Mouse (Mus musculus): ENCODE measurements around the gene Nkx6-1.
A peak's percentile ranks its signal among the peaks of the same experiment; 100 is the strongest.

Gene Nkx6-1

DNA sequence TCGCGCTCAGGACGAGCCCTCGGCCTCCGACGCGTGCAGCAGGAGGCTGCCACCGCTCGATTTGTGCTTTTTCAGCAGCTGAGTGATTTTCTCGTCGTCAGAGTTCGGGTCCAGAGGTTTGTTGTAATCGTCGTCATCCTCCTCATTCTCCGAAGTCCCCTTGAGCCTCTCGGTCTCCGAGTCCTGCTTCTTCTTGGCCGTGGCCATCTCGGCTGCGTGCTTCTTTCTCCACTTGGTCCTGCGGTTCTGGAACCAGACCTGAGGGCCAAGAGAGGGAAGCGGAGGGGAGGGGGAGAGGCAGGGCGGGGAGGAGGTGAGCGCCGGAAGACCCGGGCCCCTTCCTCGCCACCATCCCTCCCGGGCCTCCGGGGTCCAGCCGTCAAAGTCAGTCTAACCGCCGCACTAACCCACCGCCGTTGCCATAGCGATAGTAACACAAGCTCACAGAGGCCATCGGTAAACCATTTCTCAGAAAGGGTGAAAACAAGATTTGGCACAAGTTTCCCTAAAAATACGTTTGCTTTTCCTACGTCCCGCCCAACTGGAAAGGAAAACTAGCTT lies 5.3 kb downstream of the Nkx6-1 start:
- DNase-seq (ENCODE audit: low read depth, low spot score) = peak; percentile 78

GRCm38 (mm10) chr5:101658984-101659290 lies 5.9 kb downstream of the Nkx6-1 start:
- no peak for DNase-seq (ENCODE audit: low read depth, low spot score)

GRCm38 (mm10) chr5:101658188-101658983 lies 6.4 kb downstream of the Nkx6-1 start:
- peak; percentile 58 for DNase-seq (ENCODE audit: low read depth, low spot score)

DNA sequence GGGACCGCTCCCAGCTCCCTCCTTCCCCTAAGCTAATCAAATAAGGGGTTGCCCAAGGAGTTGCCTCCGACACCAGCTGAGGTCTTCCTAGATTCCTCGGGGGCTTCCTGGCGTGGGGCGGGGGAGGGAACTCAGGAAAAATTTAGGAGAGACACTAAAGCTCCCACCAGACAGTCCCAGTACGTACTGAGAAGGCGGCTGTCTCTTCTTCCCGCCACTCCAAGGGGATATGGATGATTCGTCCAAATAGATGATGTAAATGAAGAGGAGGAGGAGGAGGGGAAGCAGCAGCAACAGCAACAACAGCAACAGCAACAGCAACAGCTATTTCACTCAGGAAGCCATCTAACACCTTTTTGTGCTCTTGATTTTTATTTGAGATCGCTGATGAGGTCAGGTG lies 7.1 kb downstream of the Nkx6-1 start:
- DNase-seq (ENCODE audit: low read depth, low spot score) = peak; percentile 39

- no peak for DNase-seq (ENCODE audit: low read depth, low spot score)
Measured at GRCm38 (mm10) chr5:101656107-101656506, 8.7 kb downstream of the Nkx6-1 start.

GRCm38 (mm10) chr5:101655418-101655817 lies 9.4 kb downstream of the Nkx6-1 start:
- DNase-seq (ENCODE audit: low read depth, low spot score) = no peak

- DNase-seq (ENCODE audit: low read depth, low spot score) = peak; percentile 52
Measured at GRCm38 (mm10) chr5:101647726-101648686, 16.8 kb downstream of the Nkx6-1 start.

- DNase-seq (ENCODE audit: low read depth, low spot score) = no peak
Measured at GRCm38 (mm10) chr5:101646961-101647575, 17.7 kb downstream of the Nkx6-1 start.

DNA sequence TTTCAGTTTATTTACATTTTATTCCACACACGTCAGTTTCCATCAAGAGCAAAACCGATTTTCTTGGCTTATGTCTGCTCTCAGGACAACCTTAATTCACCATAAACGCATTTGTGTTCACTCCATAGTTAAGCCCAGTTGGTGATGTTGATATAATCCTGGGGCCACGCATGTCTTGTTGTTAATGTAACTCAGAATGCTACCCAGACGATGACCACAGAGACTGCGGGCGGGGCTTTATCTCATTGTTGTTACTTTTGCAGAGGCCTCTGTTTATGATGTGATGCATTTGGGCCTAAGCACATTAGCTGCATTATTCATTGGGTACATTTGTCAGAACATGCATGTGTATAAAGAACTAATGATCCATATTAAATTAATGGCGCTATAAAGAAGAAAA lies 19.7 kb downstream of the Nkx6-1 start:
- DNase-seq (ENCODE audit: low read depth, low spot score) = no peak

GRCm38 (mm10) chr5:101638101-101638500 lies 26.7 kb downstream of the Nkx6-1 start:
- DNase-seq (ENCODE audit: low read depth, low spot score) = no peak

All from ES-CJ7 (cell line).